ENCODE assay signal across 7 mouse cellular contexts in genomic region chrX:153360216-153360590, GRCm38 (mm10).
A peak's percentile ranks its signal among the peaks of the same experiment; 100 is the strongest.
DNase-seq lines count a peak whose midpoint lies in the region; ATAC-seq lines count a peak whose summit lies in the region.

No protein-coding gene starts in this region.

- H3K4me2 ChIP-seq in forebrain, embryonic 16.5 days (ENCODE audit: low read length) = peak overlapping the region; percentile 64
- peak overlapping the region; percentile 55 for H3K4me2 ChIP-seq in stomach, embryonic 16.5 days (ENCODE audit: low read depth, low read length)

- H3K36me3 ChIP-seq in forebrain, embryonic 16.5 days (ENCODE audit: control insufficient read depth, insufficient read depth) = no peaks in the 10 kb centered on the region
- no peaks in the 10 kb centered on the region for H3K36me3 ChIP-seq in stomach, embryonic 16.5 days (ENCODE audit: control insufficient read depth, insufficient read depth, low read length)

- ATAC-seq in forebrain, embryonic 16.5 days = peak; percentile 78
- ATAC-seq in megakaryocyte, adult 5-6 weeks (ENCODE audit: poor library complexity, severe bottlenecking) = peak; percentile 52
- ATAC-seq in stomach, embryonic 16.5 days (ENCODE audit: insufficient read depth, low FRiP score) = peak; percentile 47; the same call in 1 of the 2 replicates

- no peaks in the 10 kb centered on the region for H3K27me3 ChIP-seq in forebrain, embryonic 16.5 days (replicated peaks; ENCODE audit: control insufficient read depth, insufficient read depth, low read length)
- H3K27me3 ChIP-seq in stomach, embryonic 16.5 days (ENCODE audit: control insufficient read depth, insufficient read depth, low read length) = no peaks in the 10 kb centered on the region

- DNase-seq in right cerebral cortex, postnatal 36 days (ENCODE audit: low spot score in 2 of 2) = peak; percentile 13 to 24
- DNase-seq in right cerebral cortex, adult 2 months (ENCODE audit: low spot score in 2 of 2) = no peak
- DNase-seq in kidney, postnatal 10 days = peak; percentile 23

- H3K9ac ChIP-seq in forebrain, embryonic 16.5 days (replicated peaks; ENCODE audit: low read depth, low read length) = peak overlapping the region; percentile 53
- peak overlapping the region; percentile 61 for H3K9ac ChIP-seq in stomach, embryonic 16.5 days (ENCODE audit: low read length)

- 20% methylated on average over 15 of the region's 15 CpGs for WGBS in forebrain, embryonic 16.5 days
- WGBS in stomach, embryonic 16.5 days = 15% methylated on average over 15 of the region's 15 CpGs

- no peak overlapping the region for H3K27ac ChIP-seq in brown adipose tissue, adult 24 weeks (replicated peaks; ENCODE audit: low read depth, low read length)
- peak overlapping the region; percentile 52 for H3K27ac ChIP-seq in forebrain, embryonic 16.5 days (ENCODE audit: low read length)
- H3K27ac ChIP-seq in stomach, embryonic 16.5 days (ENCODE audit: low read length) = peak overlapping the region; percentile 36; the same call in 1 of the 2 replicates

- H3K4me3 ChIP-seq in brown adipose tissue, adult 24 weeks (ENCODE audit: insufficient read depth, low read depth, low read length) = peak overlapping the region; percentile 86
- H3K4me3 ChIP-seq in forebrain, embryonic 16.5 days (replicated peaks; ENCODE audit: low read length) = peak overlapping the region; percentile 51
- peak overlapping the region; percentile 54 for H3K4me3 ChIP-seq in stomach, embryonic 16.5 days (replicated peaks; ENCODE audit: low read length)

- H3K4me1 ChIP-seq in brown adipose tissue, adult 24 weeks (ENCODE audit: control insufficient read depth, insufficient read depth, insufficient read length, low read length) = no peaks in the 10 kb centered on the region
- H3K4me1 ChIP-seq in forebrain, embryonic 16.5 days (replicated peaks; ENCODE audit: control insufficient read depth, insufficient read depth, low read length) = 0 out of 2 replicates have a peak, but pooled peaks cover 3% of the 10 kb centered on the region
- H3K4me1 ChIP-seq in stomach, embryonic 16.5 days (ENCODE audit: control insufficient read depth, insufficient read depth, low read length) = no peaks in the 10 kb centered on the region

- H3K9me3 ChIP-seq in forebrain, embryonic 16.5 days (ENCODE audit: control insufficient read depth, low read length) = no peaks in the 10 kb centered on the region
- no peaks in the 10 kb centered on the region for H3K9me3 ChIP-seq in stomach, embryonic 16.5 days (replicated peaks; ENCODE audit: control insufficient read depth, low read length)

Comparison
In these comparisons a context has a peak if more than half of its experiments do, and no peak if none do; other contexts are left out.
1. DNase-seq: peak in right cerebral cortex, postnatal 36 days (2 of 2) and kidney, postnatal 10 days (single experiment); none in right cerebral cortex, adult 2 months (0 of 2).
2. Peak in every context shown above with its lines, with median percentiles within 50 percentile points of each other: H3K4me3 ChIP-seq and ATAC-seq.